8 mouse cellular contexts compared by ENCODE assay signal in the genomic region with DNA sequence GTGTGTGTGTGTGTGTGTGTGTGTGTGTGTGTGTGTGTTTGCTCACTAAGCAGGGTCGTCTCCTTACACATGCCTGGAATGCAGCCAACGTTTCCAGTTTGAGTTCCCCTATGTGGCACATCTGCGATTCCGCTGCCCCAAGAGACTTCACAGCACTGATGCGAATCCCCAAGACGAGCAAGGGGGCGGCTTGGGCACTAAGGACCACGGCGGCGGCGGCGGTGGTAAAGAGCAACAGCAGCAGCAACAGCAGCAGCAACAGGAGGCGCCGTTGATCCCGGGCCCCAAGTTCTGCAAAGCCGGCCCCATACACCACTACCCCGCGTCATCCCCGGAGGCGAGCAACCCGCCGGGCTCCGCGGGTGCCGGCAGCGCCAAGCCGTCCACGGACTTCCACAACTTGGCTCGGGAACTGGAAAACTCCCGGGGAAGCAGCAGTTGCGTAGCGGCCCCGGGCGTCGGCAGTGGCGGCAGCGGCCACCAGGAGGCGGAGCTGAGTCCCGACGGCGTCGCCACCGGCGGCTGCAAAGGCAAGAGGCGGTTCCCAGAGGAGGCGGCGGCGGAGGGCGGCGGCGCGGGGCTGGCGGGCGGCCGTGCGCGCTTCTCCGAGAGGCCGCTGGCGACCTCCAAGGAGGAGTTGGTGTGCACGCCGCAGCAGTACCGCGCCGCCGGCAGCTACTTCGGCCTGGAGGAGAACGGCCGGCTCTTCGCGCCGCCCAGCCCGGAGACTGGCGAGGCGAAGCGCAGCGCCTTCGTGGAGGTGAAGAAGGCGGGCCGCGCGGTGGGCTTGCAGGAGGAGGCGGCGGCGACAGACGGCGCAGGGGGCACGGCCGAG. TPM values are rescaled to one million over a fixed set of nuclear protein-coding genes. Genes with fewer than 3 reads are reported as not detected.
DNase-seq lines count a peak whose midpoint lies in the region; ATAC-seq lines count a peak whose summit lies in the region.

No protein-coding gene starts in this region.

- peak overlapping the region; percentile 55 for H3K4me3 ChIP-seq in hindbrain, embryonic 12.5 days

- no peaks in the 10 kb centered on the region for H3K9me3 ChIP-seq in hindbrain, embryonic 12.5 days (replicated peaks)

- WGBS in hindbrain, embryonic 12.5 days, result 1% methylated on average over 84 of the region's 89 CpGs

- H3K27me3 ChIP-seq in hindbrain, embryonic 12.5 days, result peaks cover 62% of the 10 kb centered on the region

- peak overlapping the region; percentile 94 for H3K4me2 ChIP-seq in hindbrain, embryonic 12.5 days (replicated peaks)

- peak; percentile 87 for DNase-seq in Muller cell, postnatal 12 days (ENCODE audit: inconsistent ontology term)
- peak; percentile 84 for DNase-seq in cerebellum, adult 8-10 months
- DNase-seq in frontal cortex, postnatal 14 days (ENCODE audit: low spot score in 2 of 2), result peak; percentile 55 to 72
- peak; percentile 76 to 84 for DNase-seq in left cerebral cortex, adult 18-20 months (ENCODE audit: low spot score in 2 of 2)
- DNase-seq in lung, postnatal 4 days, result peak; percentile 90 to 91
- DNase-seq in right cerebral cortex, adult 18-20 months, result peak; percentile 78
- peak; percentile 73 to 88 for DNase-seq in urinary bladder, adult 18-20 months (ENCODE audit: low spot score in 2 of 2)

- peak overlapping the region; percentile 69 for H3K9ac ChIP-seq in hindbrain, embryonic 12.5 days

- peak; percentile 35 for ATAC-seq in hindbrain, embryonic 12.5 days (ENCODE audit: low FRiP score)

- H3K4me1 ChIP-seq in hindbrain, embryonic 12.5 days, result peaks cover 39% of the 10 kb centered on the region

- H3K27ac ChIP-seq in hindbrain, embryonic 12.5 days, result peak overlapping the region; percentile 32; the same call in 1 of the 2 replicates

- H3K36me3 ChIP-seq in hindbrain, embryonic 12.5 days, result no peaks in the 10 kb centered on the region

RNA-seq across cellular contexts. Expression of a gene that starts 18.2 kb away (rescaled TPM):
- polyA plus RNA-seq in hindbrain, embryonic 12.5 days (2016; fragmentation: Nextera tagmentation; extraction: Ambion mirVana), result 2.8 and 3.2 TPM in 2 replicates
- total RNA-seq in left cerebral cortex, adult 18-20 months (2021), result 10 to 100 TPM; 33.4 to 34.4 TPM

Comparison
In these comparisons a context has a peak if more than half of its experiments do, and no peak if none do; other contexts are left out.
1. Peak in every context shown above with its lines: DNase-seq, ATAC-seq, H3K4me3 ChIP-seq and H3K27ac ChIP-seq.